Mouse (Mus musculus): Measurements from ENCODE around the gene Ssc5d. TPM values are rescaled to one million over a fixed set of nuclear protein-coding genes. Genes with fewer than 3 reads are reported as not detected.

Ssc5d gene
- total and polyA plus RNA-seq, 3 experiments = 0.09 to 1.6 (median 0.30) TPM

DNA sequence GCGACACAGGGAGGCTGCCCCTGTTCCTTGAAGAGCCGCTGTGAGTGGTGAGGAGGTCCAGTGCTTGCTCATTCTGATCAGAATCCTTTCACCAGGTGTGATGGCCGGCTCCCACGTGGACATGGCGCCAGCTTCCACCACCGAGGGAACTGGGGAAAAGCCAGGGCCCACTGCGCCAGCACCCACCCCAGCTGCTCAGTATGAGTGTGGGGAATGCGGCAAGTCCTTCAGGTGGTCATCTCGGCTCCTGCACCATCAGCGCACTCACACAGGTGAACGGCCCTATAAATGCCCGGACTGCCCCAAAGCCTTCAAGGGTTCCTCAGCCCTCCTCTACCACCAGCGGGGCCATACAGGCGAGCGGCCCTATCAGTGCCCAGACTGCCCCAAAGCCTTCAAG is 6.9 kb upstream of the Ssc5d start:
- DNase-seq (ENCODE audit: extremely low read depth) = no peak
- Histone ChIP-seq H3K9me3 (replicated peaks; ENCODE audit: low read length) (no peaks in the 10 kb centered on the region), H3K4me2 (ENCODE audit: insufficient read depth, low read depth, poor library complexity, severe bottlenecking) (no peak overlapping the region), H3K79me2 (replicated peaks; ENCODE audit: control insufficient read depth, extremely low read depth, insufficient read depth, poor library complexity, severe bottlenecking) (no peaks in the 10 kb centered on the region), H3K36me3 (replicated peaks in 1 of 2; ENCODE audit: control insufficient read depth in 1 of 2, insufficient read depth in 1 of 2, low read length in 1 of 2) (peaks cover 34 to 50% of the 10 kb centered on the region in 2 experiments), H3K4me1 (ENCODE audit: control insufficient read depth in 1 of 2, insufficient read depth in 2 of 2) (peaks cover 13 to 22% of the 10 kb centered on the region in 2 experiments), H3K27ac (ENCODE audit: insufficient read depth, low read depth) (no peak overlapping the region), H3K27me3 (replicated peaks) (no peaks in the 10 kb centered on the region), H3K4me3 (replicated peaks in 1 of 3; ENCODE audit: low read depth in 2 of 3, low read length in 2 of 3, poor library complexity in 1 of 3) (no peak overlapping the region), H3K9ac (ENCODE audit: insufficient read depth, low read depth) (no peak overlapping the region)
- TF ChIP-seq ZKSCAN1 (IDR thresholded peaks at IDR 0.05; ENCODE audit: borderline replicate concordance, low read depth, low read length) (no peak), SIN3A (IDR thresholded peaks at IDR 0.05; ENCODE audit: low read length) (no peak), MEF2A (IDR thresholded peaks at IDR 0.05; ENCODE audit: borderline replicate concordance, low read depth, low read length) (no peak), ELF1 (IDR thresholded peaks at IDR 0.05; ENCODE audit: low read depth, low read length) (no peak), TCF12 (IDR thresholded peaks at IDR 0.05; ENCODE audit: low read depth, low read length) (no peak), UBTF (IDR thresholded peaks at IDR 0.05; ENCODE audit: low read depth, low read length) (no peak), ETS1 (conservative IDR thresholded peaks at IDR 0.05; ENCODE audit: low read depth, low read length) (no peak), BHLHE40 (IDR thresholded peaks at IDR 0.05; ENCODE audit: low read depth, low read length) (no peak), PAX5 (IDR thresholded peaks at IDR 0.05; ENCODE audit: low read length) (no peak), E2F4 (IDR thresholded peaks at IDR 0.05; ENCODE audit: insufficient replicate concordance, low read depth, low read length) (no peak), MAX (IDR thresholded peaks at IDR 0.05; ENCODE audit: low read length) (no peak), CHD1 (IDR thresholded peaks at IDR 0.05; ENCODE audit: low read depth, low read length) (no peak), USF1 (IDR thresholded peaks at IDR 0.05; ENCODE audit: low read depth, low read length) (no peak), MXI1 (IDR thresholded peaks at IDR 0.05; ENCODE audit: low read depth, low read length) (no peak), JUN (IDR thresholded peaks at IDR 0.05; ENCODE audit: insufficient read depth, low read depth, low read length) (no peak), RAD21 (IDR thresholded peaks at IDR 0.05; ENCODE audit: low read depth, low read length) (no peak), JUND (conservative IDR thresholded peaks at IDR 0.05; ENCODE audit: low read depth, low read length) (no peak)
- dilution Hi-C loops (cut with MboI; ENCODE audit: extremely low pct_ligation_motif_present, extremely low pct_unique_long_range_greater_than_20kb, low sequenced_read_pairs) (no loop called here), in situ Hi-C loops (cut with MboI; ENCODE audit: low pct_ligation_motif_present, low pct_unique_long_range_greater_than_20kb, low sequenced_read_pairs) (no loop called here)

DNA sequence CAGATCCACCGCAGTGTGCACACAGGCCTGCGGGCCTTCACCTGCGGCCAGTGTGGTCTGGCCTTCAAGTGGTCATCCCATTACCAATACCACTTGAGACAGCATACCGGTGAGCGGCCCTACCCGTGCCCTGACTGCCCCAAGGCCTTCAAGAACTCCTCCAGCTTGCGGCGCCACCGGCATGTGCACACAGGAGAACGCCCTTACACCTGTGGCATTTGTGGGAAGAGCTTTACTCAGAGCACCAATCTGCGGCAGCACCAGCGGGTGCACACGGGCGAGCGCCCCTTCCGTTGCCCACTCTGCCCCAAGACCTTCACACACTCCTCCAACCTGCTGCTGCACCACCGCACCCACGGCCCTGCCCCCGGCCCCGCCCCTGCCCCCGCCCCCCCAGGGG is 6.5 kb upstream of the Ssc5d start:
- no peak for DNase-seq (ENCODE audit: extremely low read depth)
- TF ChIP-seq ZMIZ1 (IDR thresholded peaks at IDR 0.05; ENCODE audit: low read depth, low read length) (no peak), SMC3 (IDR thresholded peaks at IDR 0.05; ENCODE audit: low read depth, low read length) (no peak), ZC3H11A (IDR thresholded peaks at IDR 0.05; ENCODE audit: low read depth, low read length) (no peak), SIN3A (IDR thresholded peaks at IDR 0.05; ENCODE audit: low read length) (no peak), NELFE (IDR thresholded peaks at IDR 0.05; ENCODE audit: low read depth, low read length) (no peak), ETS1 (conservative IDR thresholded peaks at IDR 0.05; ENCODE audit: low read depth, low read length) (no peak), CTCF (conservative IDR thresholded peaks at IDR 0.05 in 1 of 2, IDR thresholded peaks at IDR 0.05 in 1 of 2; ENCODE audit: low read depth in 2 of 2, low read length in 2 of 2) (no peak), ZKSCAN1 (IDR thresholded peaks at IDR 0.05; ENCODE audit: borderline replicate concordance, low read depth, low read length) (no peak), JUND (conservative IDR thresholded peaks at IDR 0.05; ENCODE audit: low read depth, low read length) (no peak), USF1 (IDR thresholded peaks at IDR 0.05; ENCODE audit: low read depth, low read length) (no peak), UBTF (IDR thresholded peaks at IDR 0.05; ENCODE audit: low read depth, low read length) (no peak), PAX5 (IDR thresholded peaks at IDR 0.05; ENCODE audit: low read length) (no peak), MAFK (IDR thresholded peaks at IDR 0.05; ENCODE audit: insufficient replicate concordance, low read length) (no peak), RAD21 (IDR thresholded peaks at IDR 0.05; ENCODE audit: low read depth, low read length) (no peak), MXI1 (IDR thresholded peaks at IDR 0.05; ENCODE audit: low read depth, low read length) (no peak), CHD2 (IDR thresholded peaks at IDR 0.05; ENCODE audit: low read length) (no peak)
- no peak overlapping the region for H3K4me3 ChIP-seq (replicated peaks in 1 of 3; ENCODE audit: low read depth in 2 of 3, low read length in 2 of 3, poor library complexity in 1 of 3)
- no peaks in the 10 kb centered on the region for H3K79me2 ChIP-seq (replicated peaks; ENCODE audit: control insufficient read depth, extremely low read depth, insufficient read depth, poor library complexity, severe bottlenecking)
- H3K36me3 ChIP-seq (replicated peaks in 1 of 2; ENCODE audit: control insufficient read depth in 1 of 2, insufficient read depth in 1 of 2, low read length in 1 of 2) = peaks cover 34 to 50% of the 10 kb centered on the region in 2 experiments
- no peaks in the 10 kb centered on the region for H3K27me3 ChIP-seq (replicated peaks)
- in situ Hi-C loops (cut with MboI; ENCODE audit: low pct_ligation_motif_present, low pct_unique_long_range_greater_than_20kb, low sequenced_read_pairs) (no loop called here), dilution Hi-C loops (cut with MboI; ENCODE audit: extremely low pct_ligation_motif_present, extremely low pct_unique_long_range_greater_than_20kb, low sequenced_read_pairs) (no loop called here)
- H3K4me2 ChIP-seq (ENCODE audit: insufficient read depth, low read depth, poor library complexity, severe bottlenecking) = no peak overlapping the region
- no peaks in the 10 kb centered on the region for H3K9me3 ChIP-seq (replicated peaks; ENCODE audit: low read length)
- H3K4me1 ChIP-seq (ENCODE audit: control insufficient read depth in 1 of 2, insufficient read depth in 2 of 2) = peaks cover 13 to 20% of the 10 kb centered on the region in 2 experiments
- no peak overlapping the region for H3K27ac ChIP-seq (ENCODE audit: insufficient read depth, low read depth)
- H3K9ac ChIP-seq (ENCODE audit: insufficient read depth, low read depth) = no peak overlapping the region
